Mouse (Mus musculus) lung, adult 2 months (tissue): ENCODE data around the gene Rtl1. TPM values are rescaled to one million over a fixed set of nuclear protein-coding genes. Genes with fewer than 3 reads are reported as not detected.

Experiments
- DNase-seq: peaks from one replicate; pipeline ENCODE4 v3.0.0; 2022
- H3K4me1 ChIP-seq: fragments of 200-500 bp; 2 replicates; pipeline ENCODE4 v1.6.1; 2011; ENCODE audit warnings: low read length; ENCODE audit not compliant: control insufficient read depth, insufficient read depth
- H3K4me3 ChIP-seq: fragments of 200-500 bp; replicated peaks from 2 replicates; pipeline ENCODE3; 2011; ENCODE audit warnings: low read depth, mild to moderate bottlenecking, control low read depth, low read length; ENCODE audit errors: extremely low read depth
- CTCF ChIP-seq: fragments of 200-500 bp; IDR thresholded peaks from 2 replicates; pipeline ENCODE4 v1.5.1; 2011; ENCODE audit warnings: mild to moderate bottlenecking, low read length, control low read depth; ENCODE audit not compliant: insufficient read depth
- POLR2A ChIP-seq: fragments of 200-500 bp; IDR thresholded peaks from 2 replicates; pipeline ENCODE4 v1.6.1; 2011; ENCODE audit warnings: low read depth, mild to moderate bottlenecking, control low read depth, low read length, borderline replicate concordance; ENCODE audit errors: extremely low read depth
- WGBS: fragments of 180-500 bp; shearing (Covaris S2); methylation state at CpG from one replicate; pipeline ENCODE4 v1.1.7; 2018; 5-methylcytosine and 5-hydroxymethylcytosine counted together
- polyA plus RNA-seq: library from polyadenylated mRNA; depleted of rRNA; stranded (reverse); fragments of >200 nt; gene quantifications from 2 replicates; pipeline ENCODE4 v1.2.3, GENCODE M21; 2012; rRNA removed

The Rtl1 gene
- polyA plus RNA-seq, result 0.02 TPM in 1 of 2 replicates, not detected in the other

GRCm38 (mm10) chr12:109600230-109600629 is at the start of gene Rtl1:
Gene Rtl1 (minus strand): TSS chr12:109600330.
- H3K4me1 ChIP-seq, result no peaks in the 10 kb centered on the region

GRCm38 (mm10) chr12:109640560-109641167 is 40.5 kb upstream of the Rtl1 start:
- DNase-seq, result no peak
- Histone ChIP-seq H3K4me3 (no peak overlapping the region), H3K4me1 (no peaks in the 10 kb centered on the region)
- no peak for TF ChIP-seq POLR2A
- no peak for TF ChIP-seq CTCF
- WGBS, result 60% methylated on average over 3 of the region's 3 CpGs

More at GRCm38 (mm10) chr12:109600230-109600629, at the start of gene Rtl1:
- no peak for DNase-seq
- no peak for TF ChIP-seq POLR2A
- no peak for TF ChIP-seq CTCF
- 87% methylated on average over 7 of the region's 7 CpGs for WGBS
- H3K4me3 ChIP-seq, result no peak within 1 kb of the TSS

- TF ChIP-seq CTCF (no peak), POLR2A (no peak)
- 45% methylated on average over 3 of the region's 3 CpGs for WGBS
- no peaks in the 10 kb centered on the region for H3K4me1 ChIP-seq
- H3K4me3 ChIP-seq, result no peak overlapping the region
- DNase-seq, result no peak
Measured at GRCm38 (mm10) chr12:109632035-109632434, 31.9 kb upstream of the Rtl1 start.

- no peak for TF ChIP-seq POLR2A
- no peak for TF ChIP-seq CTCF
- WGBS, result 86% methylated on average over 1 of the region's 1 CpGs
- no peak for DNase-seq
- no peak overlapping the region for H3K4me3 ChIP-seq
- no peaks in the 10 kb centered on the region for H3K4me1 ChIP-seq
Measured at GRCm38 (mm10) chr12:109628887-109629286, 28.8 kb upstream of the Rtl1 start.

GRCm38 (mm10) chr12:109626910-109627309 is 26.8 kb upstream of the Rtl1 start:
- H3K4me1 ChIP-seq, result no peaks in the 10 kb centered on the region
- DNase-seq, result no peak
- 83% methylated on average over 5 of the region's 5 CpGs for WGBS

GRCm38 (mm10) chr12:109620196-109620595 is 20.1 kb upstream of the Rtl1 start:
- 83% methylated on average over 3 of the region's 3 CpGs for WGBS
- TF ChIP-seq CTCF (no peak), POLR2A (no peak)
- DNase-seq, result no peak

More at GRCm38 (mm10) chr12:109626910-109627309, 26.8 kb upstream of the Rtl1 start:
- TF ChIP-seq POLR2A, result no peak
- no peak overlapping the region for H3K4me3 ChIP-seq

GRCm38 (mm10) chr12:109617993-109618392 is 17.9 kb upstream of the Rtl1 start:
- Histone ChIP-seq H3K4me3 (no peak overlapping the region), H3K4me1 (no peaks in the 10 kb centered on the region)
- DNase-seq, result no peak
- TF ChIP-seq CTCF (no peak), POLR2A (no peak)
- 87% methylated on average over 14 of the region's 14 CpGs for WGBS

More at GRCm38 (mm10) chr12:109620196-109620595, 20.1 kb upstream of the Rtl1 start:
- Histone ChIP-seq H3K4me1 (no peaks in the 10 kb centered on the region), H3K4me3 (no peak overlapping the region)

- no peak for DNase-seq
- TF ChIP-seq CTCF (no peak), POLR2A (no peak)
- WGBS, result 50% methylated on average over 15 of the region's 15 CpGs
- H3K4me3 ChIP-seq, result no peak overlapping the region
- no peaks in the 10 kb centered on the region for H3K4me1 ChIP-seq
Measured at GRCm38 (mm10) chr12:109617126-109617525, 17.0 kb upstream of the Rtl1 start.

- TF ChIP-seq CTCF (no peak), POLR2A (no peak)
- no peak overlapping the region for H3K4me3 ChIP-seq
- 57% methylated on average over 8 of the region's 8 CpGs for WGBS
- H3K4me1 ChIP-seq, result no peaks in the 10 kb centered on the region
- no peak for DNase-seq
Measured at GRCm38 (mm10) chr12:109615371-109615770, 15.2 kb upstream of the Rtl1 start.

GRCm38 (mm10) chr12:109614416-109614815 is 14.3 kb upstream of the Rtl1 start:
- no peak for DNase-seq
- Histone ChIP-seq H3K4me3 (no peak overlapping the region), H3K4me1 (no peaks in the 10 kb centered on the region)
- 54% methylated on average over 10 of the region's 10 CpGs for WGBS
- TF ChIP-seq CTCF (no peak), POLR2A (no peak)
